Mouse (Mus musculus): ENCODE results near the gene Gltp. TPM values are rescaled to one million over a fixed set of nuclear protein-coding genes. Genes with fewer than 3 reads are reported as not detected.

The Gltp gene
- total RNA-seq (2023) = 72.0 and 83.2 TPM in 2 replicates

DNA sequence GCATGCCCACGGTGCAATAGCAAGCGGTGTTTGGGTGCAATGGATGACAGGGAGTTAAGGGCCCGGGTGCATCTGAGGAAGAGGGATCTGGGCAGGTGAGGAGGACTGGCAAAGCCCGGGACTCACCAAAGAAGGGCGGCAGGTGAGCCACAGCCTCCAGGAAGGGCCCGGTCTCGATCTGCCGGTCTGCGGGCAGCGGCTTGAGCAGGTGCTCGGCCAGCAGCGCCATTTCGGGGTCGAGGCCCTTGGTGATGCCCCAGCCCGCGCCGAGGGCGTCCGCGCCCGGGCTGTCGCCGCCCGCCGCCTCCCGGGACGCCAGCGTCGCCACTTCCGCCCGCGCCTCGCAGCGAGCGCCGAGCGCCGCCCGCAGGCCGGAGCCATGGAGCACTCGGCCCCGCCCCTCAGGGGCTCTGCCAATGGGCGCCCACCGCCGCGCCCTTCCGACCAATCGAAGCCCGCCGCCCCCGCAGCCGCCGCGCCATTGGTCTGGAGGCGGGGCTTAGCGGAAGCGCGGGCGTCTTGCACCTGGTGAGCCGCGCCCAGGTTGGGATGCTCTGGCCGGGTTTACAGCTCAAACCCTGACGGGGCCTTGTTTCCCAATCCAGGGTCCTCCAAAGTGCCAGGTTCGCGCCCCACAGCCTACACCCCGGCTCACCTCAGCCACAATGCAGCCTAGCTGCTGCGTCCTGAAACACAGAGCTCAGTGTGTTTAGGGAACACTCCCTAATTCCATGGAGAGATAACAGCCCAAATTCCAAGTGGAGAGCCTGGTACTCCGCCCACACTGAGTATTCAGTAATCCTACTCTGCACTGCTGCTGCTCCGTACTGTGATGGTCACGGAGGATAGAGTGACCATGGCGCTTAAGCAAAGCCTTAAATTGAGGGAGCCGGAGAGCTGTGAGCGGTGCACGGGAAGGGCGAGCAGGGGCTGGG lies at the start of gene Gltp:
TSS of gene Gltp (minus strand) at position 352 of the 935 bp plus-strand sequence.

DNA sequence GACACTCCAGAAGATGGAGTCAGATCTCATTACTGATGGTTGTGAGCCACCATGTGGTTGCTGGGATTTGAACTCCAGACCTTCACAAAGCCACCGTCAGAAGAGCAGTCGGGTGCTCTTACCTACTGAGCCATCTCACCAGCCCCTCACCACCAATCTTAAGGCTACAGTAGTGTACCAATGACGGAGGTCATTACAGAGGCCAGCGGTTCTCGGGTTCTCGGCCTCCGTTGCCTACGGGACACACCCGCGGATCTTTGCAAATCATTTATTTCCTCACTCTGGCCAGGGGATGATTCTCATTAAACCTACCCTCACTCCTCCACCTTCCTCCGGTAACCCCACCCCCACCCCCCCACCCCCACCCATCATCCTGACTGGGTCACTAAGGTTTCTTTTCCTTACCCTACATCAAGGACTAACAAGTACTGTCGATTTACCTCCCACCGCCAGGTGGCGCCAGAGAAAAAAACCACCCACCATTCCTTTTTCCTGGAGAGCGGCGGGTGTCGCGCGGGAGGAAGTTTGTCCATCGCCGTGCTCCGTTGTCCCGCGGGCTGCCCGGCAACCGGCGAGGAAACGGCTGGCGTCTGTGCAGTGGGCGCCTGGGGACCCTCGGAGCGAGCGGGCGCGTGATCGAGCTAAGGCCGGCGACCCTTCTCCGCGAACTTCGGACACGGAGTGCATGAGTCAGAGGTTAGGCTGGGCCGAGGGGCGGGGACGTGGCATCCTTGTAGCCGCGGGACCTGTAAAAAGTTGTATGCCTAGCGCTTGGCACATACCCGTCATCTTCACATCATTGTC lies 16.7 kb upstream of the Gltp start, which contains the start of gene Tchp:
TSS of gene Tchp (plus strand) at position 496 of the 804 bp plus-strand sequence.

GRCm38 (mm10) chr5:114658255-114658654 lies 32.5 kb downstream of the Gltp start, which contains the start of gene Trpv4:
Gene Trpv4, minus strand, starts transcription at chr5:114658421.

Other genes with a start within 250 kb of the Gltp start
- gene Mmab, start 246.9 kb downstream of the Gltp start, total RNA-seq (2023) = 2.0 and 2.4 TPM in 2 replicates
- 7.4 and 8.3 TPM in 2 replicates for gene Mvk, start 246.7 kb downstream of the Gltp start, total RNA-seq (2023)
- 0.25 and 0.61 TPM in 2 replicates for gene Fam222a, start 123.0 kb downstream of the Gltp start, total RNA-seq (2023)
- 1.4 and 2.2 TPM in 2 replicates for gene Trpv4, start 32.6 kb downstream of the Gltp start, total RNA-seq (2023)
- 5.5 and 7.7 TPM in 2 replicates for gene Tchp, start 16.8 kb upstream of the Gltp start, total RNA-seq (2023)
- 232 and 290 TPM in 2 replicates for gene Ankrd13a, start 83.7 kb upstream of the Gltp start, total RNA-seq (2023)
- gene Git2, start 84.5 kb upstream of the Gltp start, total RNA-seq (2023) = 140 and 161 TPM in 2 replicates
- gene 1500011B03Rik, start 132.5 kb upstream of the Gltp start, total RNA-seq (2023) = 36.1 and 36.4 TPM in 2 replicates
- gene 4930519G04Rik, start 162.7 kb upstream of the Gltp start, total RNA-seq (2023) = 0.18 TPM in 1 of 2 replicates, not detected in the other
- not detected in 2 replicates for gene Gm9936, start 167.7 kb upstream of the Gltp start, total RNA-seq (2023)
- 10.1 and 18.6 TPM in 2 replicates for gene Oasl2, start 206.0 kb upstream of the Gltp start, total RNA-seq (2023)
- 14.3 and 28.8 TPM in 2 replicates for gene Oasl1, start 232.3 kb upstream of the Gltp start, total RNA-seq (2023)

Data from neutrophil, adult 65 days (primary cell).